Mouse (Mus musculus) ovary, postnatal 14 days (tissue): ENCODE measurements at regions not wholly inside any gene's neighbourhood (a gene's known extent, or its start where the extent isn't known, plus 50 kb on each side); places are given as distances from the start of the nearest gene placed in this dataset.

Source experiments
- DNase-seq: peaks from one replicate; pipeline ENCODE4 v3.0.0; 2022; ENCODE audit warnings: low spot score

- no peak for DNase-seq
Observed at GRCm38 (mm10) chr1:143879622-143880021, 102.5 kb downstream of the Uchl5 start.

DNA sequence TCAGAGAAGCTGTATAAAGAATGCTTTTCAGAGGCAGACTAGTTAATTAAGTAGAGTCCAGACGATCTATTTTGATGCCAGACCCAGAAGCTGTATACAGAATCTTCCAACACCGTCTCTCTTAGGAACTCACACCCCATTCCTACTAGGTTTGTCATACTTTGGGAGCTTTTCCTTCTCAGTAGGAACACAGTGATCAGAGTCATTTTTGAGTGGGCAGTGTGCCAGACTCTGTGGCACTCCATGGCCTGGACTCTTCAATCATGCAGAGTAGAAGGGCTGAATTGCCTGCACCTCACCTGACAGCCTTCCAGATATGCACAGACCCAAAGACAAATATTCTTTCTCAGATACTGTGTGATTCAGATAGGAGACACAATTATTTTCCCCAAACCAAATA lies 101.2 kb downstream of the Uchl5 start:
- DNase-seq = no peak

DNA sequence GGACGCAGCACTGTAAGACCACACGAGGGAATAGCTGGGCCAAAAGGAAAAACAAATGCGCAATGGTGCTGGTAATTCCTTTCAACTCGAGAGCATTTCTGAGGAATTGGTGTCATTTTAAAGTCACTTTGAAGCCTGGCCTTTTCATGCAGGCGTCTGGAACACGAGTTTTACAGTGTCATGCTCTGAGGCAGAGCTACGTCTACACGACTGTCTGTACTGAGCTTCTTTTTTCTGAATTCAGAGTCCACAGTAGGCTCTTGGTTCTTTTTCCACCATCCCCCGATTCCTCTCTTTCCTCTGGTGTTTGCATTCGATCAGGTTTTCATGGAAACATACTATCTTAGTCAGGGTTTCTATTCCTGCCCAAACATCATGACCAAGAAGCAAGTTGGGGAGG lies 83.2 kb downstream of the Uchl5 start:
- DNase-seq = no peak

DNA sequence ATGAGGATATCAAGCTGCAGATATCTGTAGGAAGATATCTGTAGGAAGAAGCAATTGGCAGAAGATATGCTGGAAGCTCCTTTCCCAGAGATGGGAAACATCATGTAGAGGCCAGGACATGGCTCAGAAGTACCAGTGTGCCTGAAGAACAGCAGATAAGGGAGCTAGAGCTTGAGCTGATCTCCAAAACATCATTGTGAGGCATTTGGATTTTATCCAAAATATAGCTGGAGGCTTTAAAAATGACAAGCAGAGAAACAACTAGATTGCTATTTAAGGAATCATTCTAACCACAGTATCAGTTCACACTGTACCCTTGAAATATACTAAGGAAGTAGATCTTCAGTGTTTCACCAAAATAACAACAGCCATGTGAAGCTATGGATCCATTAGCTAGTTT lies 81.5 kb downstream of the Uchl5 start:
- no peak for DNase-seq
